Mouse (Mus musculus) heart, postnatal 0 days (tissue): Measurements from ENCODE around the gene Son. TPM values are rescaled to one million over a fixed set of nuclear protein-coding genes. Genes with fewer than 3 reads are reported as not detected.

ENCODE experiments used
- ATAC-seq: fragments of 200-750 bp; cut with Nextera tagmentation; 2 replicates; pipeline ENCODE4 v1.8.0; 2017; ENCODE audit warnings: low read depth, moderate number of reproducible peaks, moderate library complexity; ENCODE audit not compliant: insufficient read depth
- DNase-seq: peaks from one replicate; pipeline ENCODE4 v3.0.0-alpha.2; 2016; ENCODE audit warnings: low spot score
- H3K27ac ChIP-seq: fragments of 300-500 bp; sonication (generic); 2 replicates; pipeline ENCODE4 v1.5.1; 2014; ENCODE audit warnings: low read depth, mild to moderate bottlenecking
- H3K27me3 ChIP-seq: fragments of 300-500 bp; sonication (generic); 2 replicates; pipeline ENCODE4 v1.6.1; 2014; ENCODE audit warnings: low read length, mixed read lengths; ENCODE audit not compliant: control insufficient read depth, insufficient read depth
- H3K36me3 ChIP-seq: fragments of 300-500 bp; sonication (generic); replicated peaks from 2 replicates; pipeline ENCODE4 v1.6.1; 2014; ENCODE audit warnings: low read length, mixed read lengths; ENCODE audit not compliant: control insufficient read depth, insufficient read depth
- H3K4me1 ChIP-seq: fragments of 300-500 bp; sonication (generic); 2 replicates; pipeline ENCODE4 v1.6.1; 2014; ENCODE audit warnings: antibody characterized with exemption; ENCODE audit not compliant: control insufficient read depth, insufficient read depth
- H3K4me2 ChIP-seq: fragments of 300-500 bp; sonication (generic); 2 replicates; pipeline ENCODE4 v1.6.1; 2014; ENCODE audit warnings: low read depth, mild to moderate bottlenecking, low read length, moderate library complexity
- H3K4me3 ChIP-seq: fragments of 300-500 bp; sonication (generic); 2 replicates; pipeline ENCODE4 v1.5.1; 2014; ENCODE audit warnings: low read depth, low read length
- H3K9ac ChIP-seq: fragments of 300-500 bp; sonication (generic); replicated peaks from 2 replicates; pipeline ENCODE4 v1.6.1; 2014; ENCODE audit warnings: low read depth, low read length, mixed read lengths
- H3K9me3 ChIP-seq: fragments of 300-500 bp; sonication (generic); replicated peaks from 2 replicates; pipeline ENCODE4 v1.6.1; 2016; ENCODE audit warnings: low read length; ENCODE audit not compliant: control insufficient read depth
- CTCF ChIP-seq: IDR thresholded peaks from 2 replicates; pipeline ENCODE4 v1.5.1; 2016; ENCODE audit warnings: antibody characterized with exemption, control low read depth, low read depth
- EP300 ChIP-seq: IDR thresholded peaks from 2 replicates; pipeline ENCODE4 v1.6.1; 2016; ENCODE audit warnings: antibody characterized with exemption, low read depth
- WGBS: fragments of 180-500 bp; shearing (Covaris S2); extraction: QIAGEN DNeasy Blood & Tissue Kit; methylation state at CpG from one replicate; pipeline ENCODE4 v1.1.7; 2014; 5-methylcytosine and 5-hydroxymethylcytosine counted together
- polyA plus RNA-seq: library from polyadenylated mRNA; unstranded; fragments of >200 nt; fragmentation: Nextera tagmentation; extraction: Ambion mirVana; gene quantifications from 2 replicates; pipeline ENCODE4 v1.2.1, GENCODE M21; 2015
- total RNA-seq: library from RNA; depleted of rRNA; stranded (reverse); fragments of >200 nt; gene quantifications from 2 replicates; pipeline ENCODE4 v1.2.3, GENCODE M21; 2014; ENCODE audit warnings: low replicate concordance

The Son gene
- total and polyA plus RNA-seq, 2 experiments from 2014 or later: 69.1 to 243 TPM

DNA sequence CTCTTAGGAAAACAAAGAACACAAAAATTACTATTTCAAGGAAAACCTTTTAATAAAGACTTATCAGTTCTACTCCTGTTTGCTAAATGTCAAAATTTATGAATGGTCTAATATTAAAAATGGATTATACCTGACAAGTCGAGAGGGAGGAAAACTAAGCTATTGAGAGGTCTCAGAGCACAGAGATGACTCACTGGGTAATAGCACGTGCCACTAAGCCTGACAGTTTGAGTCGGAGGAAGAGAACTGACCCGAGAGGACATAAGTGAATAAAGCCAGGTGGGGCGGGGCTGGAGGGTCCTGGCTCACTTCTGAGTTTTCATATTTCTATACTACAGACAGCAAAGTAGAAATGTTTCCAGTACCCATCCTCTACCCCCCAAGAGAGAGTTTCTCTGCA is 39.1 kb downstream of the Son start:
- TF ChIP-seq EP300: no peak
- TF ChIP-seq CTCF: no peak
- Histone ChIP-seq H3K9ac (no peak overlapping the region), H3K4me3 (no peak overlapping the region), H3K27me3 (no peaks in the 10 kb centered on the region), H3K36me3 (peaks cover 36% of the 10 kb centered on the region), H3K4me2 (no peak overlapping the region), H3K4me1 (peaks cover 9% of the 10 kb centered on the region; the same call in 1 of the 2 replicates), H3K27ac (no peak overlapping the region), H3K9me3 (no peaks in the 10 kb centered on the region)
- ATAC-seq (no peak), DNase-seq (no peak)
- 75% methylated on average over 5 of the region's 5 CpGs for WGBS

DNA sequence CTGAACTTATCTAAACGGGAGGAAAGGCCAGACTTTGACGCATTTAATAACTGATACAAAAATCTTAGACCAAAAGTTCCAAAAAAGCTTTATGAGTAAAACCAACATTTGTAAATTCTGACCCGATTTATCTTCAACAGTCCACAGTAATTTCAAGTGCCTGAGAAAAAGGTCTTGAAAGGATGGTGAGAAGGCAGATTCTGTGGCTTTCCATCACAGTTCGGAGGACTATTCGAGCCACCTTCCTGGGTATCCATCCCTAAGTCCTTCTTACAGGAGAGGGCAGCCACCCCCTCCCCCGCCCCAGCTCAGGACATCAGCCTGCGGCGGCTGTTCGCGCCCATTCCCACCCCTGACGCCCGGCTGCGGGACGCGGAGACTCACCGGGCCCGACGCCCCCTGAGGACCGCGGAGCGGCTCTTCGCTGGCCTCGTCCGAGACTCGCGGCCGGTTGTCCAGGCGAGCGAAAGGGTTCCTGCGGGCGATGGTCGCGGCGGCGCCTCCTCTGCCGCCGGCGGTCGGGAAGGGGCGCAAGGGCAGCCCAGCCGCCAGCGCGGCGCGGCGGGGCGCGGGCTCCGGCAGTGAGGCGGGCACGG is 40.8 kb downstream of the Son start:
- DNase-seq (peak; percentile 9), ATAC-seq (peak; percentile 21; the same call in 1 of the 2 replicates)
- WGBS: 1% methylated on average over 46 of the region's 51 CpGs
- H3K4me1 ChIP-seq: peaks cover 9% of the 10 kb centered on the region; the same call in 1 of the 2 replicates
- peak overlapping the region; percentile 93 for H3K4me3 ChIP-seq
- TF ChIP-seq CTCF (no peak), EP300 (no peak)
- no peaks in the 10 kb centered on the region for H3K9me3 ChIP-seq
- H3K4me2 ChIP-seq: peak overlapping the region; percentile 99
- H3K36me3 ChIP-seq: peaks cover 22% of the 10 kb centered on the region
- H3K27ac ChIP-seq: peak overlapping the region; percentile 78
- H3K27me3 ChIP-seq: no peaks in the 10 kb centered on the region
- H3K9ac ChIP-seq: peak overlapping the region; percentile 84

DNA sequence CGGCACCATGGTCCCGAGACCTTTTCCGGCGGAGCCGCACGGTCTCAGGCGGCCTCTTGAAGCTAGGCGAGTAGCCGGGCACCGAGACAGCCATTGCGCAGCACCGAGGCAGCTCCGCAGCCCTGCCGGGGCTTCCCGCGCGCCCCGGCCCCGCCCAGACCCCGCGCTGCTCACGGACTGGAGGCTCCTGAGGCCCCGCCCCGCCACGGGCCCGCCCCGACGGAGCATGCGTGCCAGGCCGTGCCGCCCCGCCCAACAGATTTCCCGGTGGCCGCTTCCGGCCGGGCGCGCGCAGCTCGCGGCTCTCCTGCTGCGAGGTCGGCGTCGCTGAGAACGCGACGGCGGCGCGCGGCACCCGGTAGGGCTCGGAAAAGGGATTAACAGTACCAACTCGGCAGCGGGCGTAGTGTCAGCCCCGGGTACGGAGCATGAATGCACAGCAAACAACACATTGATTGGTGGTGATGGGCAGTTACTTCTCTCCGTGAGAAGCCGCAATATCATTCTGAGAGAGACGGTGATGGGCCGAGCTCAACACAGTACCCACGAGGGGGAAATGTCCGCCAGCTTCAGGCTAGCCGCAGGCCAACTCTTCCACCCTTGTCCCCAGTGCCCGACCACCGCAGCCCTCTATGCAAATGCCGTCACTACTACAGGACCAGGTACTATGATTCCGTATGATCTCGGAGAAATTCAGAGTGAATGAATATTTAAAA is 41.5 kb downstream of the Son start, which contains the start of gene Donson:
TSS of gene Donson (minus strand) at position 152 of the 716 bp plus-strand sequence.
- H3K4me2 ChIP-seq: peak within 1 kb of the TSS; percentile 99
- peak within 1 kb of the TSS; percentile 78 for H3K27ac ChIP-seq
- DNase-seq: peak; percentile 84
- H3K27me3 ChIP-seq: no peaks in the 10 kb centered on the region
- peaks cover 22% of the 10 kb centered on the region for H3K36me3 ChIP-seq
- no peak for TF ChIP-seq CTCF
- no peak for TF ChIP-seq EP300
- ATAC-seq: peak; percentile 99
- H3K4me3 ChIP-seq: peak within 1 kb of the TSS; percentile 93
- peaks cover 9% of the 10 kb centered on the region; the same call in 1 of the 2 replicates for H3K4me1 ChIP-seq
- WGBS: under 1% methylated on average over 65 of the region's 71 CpGs
- no peaks in the 10 kb centered on the region for H3K9me3 ChIP-seq
- H3K9ac ChIP-seq: peak within 1 kb of the TSS; percentile 84

DNA sequence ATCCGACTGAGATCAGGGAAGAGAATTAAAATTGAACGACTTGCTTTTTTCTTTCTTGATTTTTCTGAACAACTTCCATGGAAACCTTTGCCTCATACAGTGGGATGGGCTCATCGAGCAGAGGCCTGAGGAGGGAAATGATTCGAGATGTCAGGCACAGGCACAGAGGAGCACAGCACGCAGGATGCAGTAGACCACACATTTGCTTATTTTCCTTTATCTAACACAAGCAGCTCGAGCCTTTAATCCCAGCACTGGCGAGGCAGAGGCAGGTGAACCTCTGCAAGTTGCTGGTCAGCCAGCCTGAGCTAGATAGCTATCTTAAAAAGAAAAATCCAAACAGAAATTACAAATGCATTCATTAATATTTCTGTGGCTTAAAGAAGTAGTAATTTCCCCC is 42.5 kb downstream of the Son start:
- H3K9ac ChIP-seq: no peak overlapping the region
- peaks cover 9% of the 10 kb centered on the region; the same call in 1 of the 2 replicates for H3K4me1 ChIP-seq
- no peak overlapping the region for H3K4me2 ChIP-seq
- H3K27me3 ChIP-seq: no peaks in the 10 kb centered on the region
- DNase-seq: no peak
- H3K4me3 ChIP-seq: no peak overlapping the region
- TF ChIP-seq EP300: no peak
- TF ChIP-seq CTCF: no peak
- H3K27ac ChIP-seq: no peak overlapping the region
- WGBS: 50% methylated on average over 7 of the region's 7 CpGs
- ATAC-seq: no peak
- H3K36me3 ChIP-seq: peaks cover 12% of the 10 kb centered on the region; the same call in 1 of the 2 replicates
- no peaks in the 10 kb centered on the region for H3K9me3 ChIP-seq

DNA sequence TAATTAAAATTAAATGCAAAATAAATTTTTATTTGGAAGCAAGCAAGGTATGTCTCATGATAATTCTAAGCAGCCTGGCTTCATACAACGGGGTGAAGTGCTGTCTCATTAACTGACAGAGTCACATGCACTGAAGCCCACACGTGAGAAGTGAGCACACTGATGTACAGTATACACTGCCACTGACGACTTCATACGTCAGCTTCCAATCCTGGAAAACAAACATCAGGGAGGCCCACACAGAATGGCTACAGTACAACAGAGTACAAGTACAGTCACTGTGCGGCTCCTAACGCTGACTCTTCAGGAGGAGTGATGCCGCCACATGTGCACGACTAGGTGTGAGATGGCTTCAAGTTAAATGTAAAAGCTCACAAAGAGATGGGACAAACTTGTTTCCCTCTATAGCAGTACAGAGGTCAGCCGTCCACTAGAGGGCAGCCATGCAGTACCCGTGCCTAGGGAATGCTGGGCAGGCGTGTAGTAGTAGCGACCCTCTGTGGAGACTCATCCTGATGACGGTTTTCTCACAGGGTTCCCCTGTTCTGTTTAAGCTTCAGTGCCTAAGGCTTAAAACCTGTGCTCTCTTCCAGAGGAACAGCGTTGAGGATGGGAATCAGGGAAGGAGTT is 47.3 kb downstream of the Son start:
- TF ChIP-seq CTCF: peak; percentile 98
- no peak for TF ChIP-seq EP300
- 25% methylated on average over 14 of the region's 14 CpGs for WGBS
- ATAC-seq (peak; percentile 93), DNase-seq (peak; percentile 79)
- H3K9ac ChIP-seq: no peak overlapping the region
- H3K27ac ChIP-seq: no peak overlapping the region
- H3K4me3 ChIP-seq: no peak overlapping the region
- no peaks in the 10 kb centered on the region for H3K27me3 ChIP-seq
- no peaks in the 10 kb centered on the region for H3K9me3 ChIP-seq
- H3K4me1 ChIP-seq: 0 out of 2 replicates have a peak, but pooled peaks cover 3% of the 10 kb centered on the region
- peaks cover 20% of the 10 kb centered on the region for H3K36me3 ChIP-seq
- H3K4me2 ChIP-seq: no peak overlapping the region
